Mouse (Mus musculus): ENCODE measurements around the gene Nfib. TPM values are rescaled to one million over a fixed set of nuclear protein-coding genes. Genes with fewer than 3 reads are reported as not detected.

Nfib gene
- polyA plus RNA-seq, 1 experiment from 2014 or later, result 31.8 TPM

DNA sequence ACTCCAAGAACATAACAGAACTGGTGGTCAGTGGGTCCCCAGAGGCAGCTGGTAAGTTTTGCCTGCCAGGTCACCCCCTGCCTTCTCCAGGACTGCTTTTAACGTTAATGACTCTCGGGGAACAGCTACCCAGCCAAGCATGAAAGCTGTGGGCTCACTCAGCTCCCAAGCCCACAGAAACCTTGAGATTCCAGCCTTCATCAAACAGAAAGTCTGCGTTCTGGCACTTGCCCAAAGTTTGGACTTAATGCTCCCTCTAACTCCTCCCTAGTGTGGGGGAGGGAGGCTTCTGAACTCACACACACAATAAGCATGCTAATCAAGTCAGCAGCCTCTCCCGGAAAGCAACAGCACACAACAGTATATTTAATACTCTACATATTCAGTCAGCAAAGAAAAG, 360.8 kb downstream of the Nfib start:
- WGBS, result 11% methylated on average over 4 of the region's 4 CpGs
- no peak overlapping the region for H3K9ac ChIP-seq (ENCODE audit: low read length)
- H3K9me3 ChIP-seq (ENCODE audit: control insufficient read depth, low read length), result no peaks in the 10 kb centered on the region
- no peak overlapping the region for H3K4me2 ChIP-seq (ENCODE audit: low read depth, severe bottlenecking)
- ATAC-seq (ENCODE audit: insufficient number of reproducible peaks, low FRiP score, low TSS enrichment, low read depth) (no peak), DNase-seq (ENCODE audit: low spot score) (peak; percentile 51)
- H3K4me3 ChIP-seq (ENCODE audit: low read depth, low read length), result no peak overlapping the region
- peaks cover 9% of the 10 kb centered on the region for H3K4me1 ChIP-seq (ENCODE audit: control insufficient read depth, insufficient read depth, low read length)
- peak overlapping the region; percentile 32 for H3K27ac ChIP-seq (replicated peaks; ENCODE audit: low read depth, low read length)
- H3K27me3 ChIP-seq (ENCODE audit: control insufficient read depth, insufficient read depth, low read length), result no peaks in the 10 kb centered on the region
- H3K36me3 ChIP-seq (ENCODE audit: control insufficient read depth, insufficient read depth, low read length), result peaks cover 3% of the 10 kb centered on the region; the same call in 1 of the 2 replicates

DNA sequence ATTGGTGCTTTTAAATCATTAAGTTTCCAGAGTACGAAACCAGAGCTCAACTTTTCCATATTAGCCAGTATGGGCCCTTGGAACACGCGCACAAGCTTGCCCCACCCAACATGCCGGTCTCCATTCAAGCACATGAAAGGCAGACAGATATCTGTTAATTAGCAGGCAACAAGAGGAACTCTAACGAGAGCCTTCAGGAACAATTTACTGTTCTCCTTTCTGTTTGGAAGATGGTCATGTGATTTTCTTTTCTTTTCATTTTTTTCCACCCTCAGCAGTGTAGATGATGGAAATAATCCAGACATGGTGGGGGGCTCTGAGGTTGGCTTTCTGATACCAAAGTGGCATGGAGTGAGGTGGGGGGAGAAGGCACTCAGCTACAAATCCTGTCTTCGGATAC, 361.3 kb downstream of the Nfib start:
- DNase-seq (ENCODE audit: low spot score) (no peak), ATAC-seq (ENCODE audit: insufficient number of reproducible peaks, low FRiP score, low TSS enrichment, low read depth) (no peak)
- WGBS, result 57% methylated on average over 6 of the region's 6 CpGs
- Histone ChIP-seq H3K4me2 (ENCODE audit: low read depth, severe bottlenecking) (no peak overlapping the region), H3K4me3 (ENCODE audit: low read depth, low read length) (no peak overlapping the region), H3K9ac (ENCODE audit: low read length) (no peak overlapping the region), H3K36me3 (ENCODE audit: control insufficient read depth, insufficient read depth, low read length) (peaks cover 3% of the 10 kb centered on the region; the same call in 1 of the 2 replicates), H3K9me3 (ENCODE audit: control insufficient read depth, low read length) (no peaks in the 10 kb centered on the region), H3K27ac (replicated peaks; ENCODE audit: low read depth, low read length) (no peak overlapping the region), H3K27me3 (ENCODE audit: control insufficient read depth, insufficient read depth, low read length) (no peaks in the 10 kb centered on the region), H3K4me1 (ENCODE audit: control insufficient read depth, insufficient read depth, low read length) (peaks cover 9% of the 10 kb centered on the region)

DNA sequence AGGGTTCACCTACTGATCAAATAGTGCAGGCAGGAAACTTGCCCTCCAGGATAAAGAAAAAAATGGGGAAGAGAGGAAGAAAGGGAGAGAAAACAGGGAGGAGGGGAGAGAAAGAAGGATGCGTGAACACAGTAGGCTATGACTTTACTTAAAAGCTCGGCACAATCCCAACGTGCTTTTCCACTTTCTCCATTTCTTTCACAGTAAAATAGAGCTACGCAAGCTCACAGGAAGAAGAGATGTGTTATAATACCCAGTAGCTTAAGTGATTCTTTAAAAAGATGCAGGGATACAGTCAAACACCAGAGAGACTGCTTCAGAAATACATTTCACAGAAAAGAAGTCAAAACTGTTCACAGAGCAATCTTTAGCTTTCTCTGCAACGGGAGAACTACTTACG, 366.6 kb downstream of the Nfib start:
- ATAC-seq (ENCODE audit: insufficient number of reproducible peaks, low FRiP score, low TSS enrichment, low read depth), result no peak
- no peak overlapping the region for H3K27ac ChIP-seq (replicated peaks; ENCODE audit: low read depth, low read length)
- WGBS, result 87% methylated on average over 6 of the region's 6 CpGs

DNA sequence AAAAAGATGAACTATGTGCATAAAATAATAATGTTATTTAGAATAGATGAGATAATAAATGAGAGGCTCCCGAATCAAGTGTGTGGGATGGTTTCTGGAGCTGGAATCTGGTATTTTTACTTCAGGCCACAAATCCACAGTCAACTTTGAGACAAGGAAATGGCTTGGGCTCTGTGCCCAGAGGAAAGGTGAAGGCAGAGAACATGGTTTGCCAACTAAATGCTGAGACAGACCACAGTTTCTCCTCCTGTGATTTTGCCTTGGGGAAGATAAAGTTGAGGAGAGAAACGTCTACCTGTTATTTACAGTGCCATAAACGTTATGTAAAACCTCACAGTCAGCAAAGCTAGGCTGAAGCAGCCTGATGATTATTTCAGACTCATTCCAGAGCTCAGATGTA, 367.1 kb downstream of the Nfib start:
- H3K27me3 ChIP-seq (ENCODE audit: control insufficient read depth, insufficient read depth, low read length), result no peaks in the 10 kb centered on the region
- no peak overlapping the region for H3K4me2 ChIP-seq (ENCODE audit: low read depth, severe bottlenecking)
- no peaks in the 10 kb centered on the region for H3K4me1 ChIP-seq (ENCODE audit: control insufficient read depth, insufficient read depth, low read length)
- no peak overlapping the region for H3K27ac ChIP-seq (replicated peaks; ENCODE audit: low read depth, low read length)
- H3K9me3 ChIP-seq (ENCODE audit: control insufficient read depth, low read length), result no peaks in the 10 kb centered on the region
- H3K4me3 ChIP-seq (ENCODE audit: low read depth, low read length), result no peak overlapping the region
- no peak for DNase-seq (ENCODE audit: low spot score)
- ATAC-seq (ENCODE audit: insufficient number of reproducible peaks, low FRiP score, low TSS enrichment, low read depth), result no peak
- H3K9ac ChIP-seq (ENCODE audit: low read length), result no peak overlapping the region
- 55% methylated on average over 3 of the region's 3 CpGs for WGBS
- H3K36me3 ChIP-seq (ENCODE audit: control insufficient read depth, insufficient read depth, low read length), result no peaks in the 10 kb centered on the region

More for the DNA sequence above, 366.6 kb downstream of the Nfib start:
- Histone ChIP-seq H3K4me3 (ENCODE audit: low read depth, low read length) (no peak overlapping the region), H3K36me3 (ENCODE audit: control insufficient read depth, insufficient read depth, low read length) (no peaks in the 10 kb centered on the region), H3K9me3 (ENCODE audit: control insufficient read depth, low read length) (no peaks in the 10 kb centered on the region), H3K9ac (ENCODE audit: low read length) (no peak overlapping the region), H3K4me2 (ENCODE audit: low read depth, severe bottlenecking) (no peak overlapping the region), H3K4me1 (ENCODE audit: control insufficient read depth, insufficient read depth, low read length) (no peaks in the 10 kb centered on the region), H3K27me3 (ENCODE audit: control insufficient read depth, insufficient read depth, low read length) (no peaks in the 10 kb centered on the region)
- DNase-seq (ENCODE audit: low spot score), result no peak

DNA sequence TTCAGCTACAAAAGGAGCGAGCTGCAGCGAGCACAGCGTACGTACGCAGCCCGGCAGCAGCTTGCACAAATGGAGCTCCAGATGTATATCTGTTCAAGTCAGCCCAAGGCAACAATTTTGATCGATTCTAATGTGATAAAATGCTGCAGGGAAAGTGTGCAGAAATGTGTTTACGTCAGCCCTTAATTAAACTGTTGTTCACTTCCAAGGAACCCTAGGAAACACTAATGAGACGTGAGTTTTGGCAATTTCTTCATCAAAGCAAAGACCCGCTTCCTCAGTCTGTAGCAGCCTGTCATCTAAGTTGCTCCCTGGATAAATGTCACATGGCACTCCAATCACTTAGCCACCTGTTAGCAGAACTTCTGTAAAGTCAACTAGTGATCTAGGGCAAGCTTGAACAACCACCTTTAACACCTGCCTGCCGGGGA, 368.6 kb downstream of the Nfib start:
- Histone ChIP-seq H3K4me3 (ENCODE audit: low read depth, low read length) (no peak overlapping the region), H3K27ac (replicated peaks; ENCODE audit: low read depth, low read length) (no peak overlapping the region), H3K4me2 (ENCODE audit: low read depth, severe bottlenecking) (no peak overlapping the region), H3K9me3 (ENCODE audit: control insufficient read depth, low read length) (no peaks in the 10 kb centered on the region), H3K4me1 (ENCODE audit: control insufficient read depth, insufficient read depth, low read length) (no peaks in the 10 kb centered on the region), H3K27me3 (ENCODE audit: control insufficient read depth, insufficient read depth, low read length) (no peaks in the 10 kb centered on the region), H3K9ac (ENCODE audit: low read length) (no peak overlapping the region), H3K36me3 (ENCODE audit: control insufficient read depth, insufficient read depth, low read length) (no peaks in the 10 kb centered on the region)
- DNase-seq (ENCODE audit: low spot score), result peak; percentile 32
- no peak for ATAC-seq (ENCODE audit: insufficient number of reproducible peaks, low FRiP score, low TSS enrichment, low read depth)
- WGBS, result 36% methylated on average over 11 of the region's 11 CpGs

DNA sequence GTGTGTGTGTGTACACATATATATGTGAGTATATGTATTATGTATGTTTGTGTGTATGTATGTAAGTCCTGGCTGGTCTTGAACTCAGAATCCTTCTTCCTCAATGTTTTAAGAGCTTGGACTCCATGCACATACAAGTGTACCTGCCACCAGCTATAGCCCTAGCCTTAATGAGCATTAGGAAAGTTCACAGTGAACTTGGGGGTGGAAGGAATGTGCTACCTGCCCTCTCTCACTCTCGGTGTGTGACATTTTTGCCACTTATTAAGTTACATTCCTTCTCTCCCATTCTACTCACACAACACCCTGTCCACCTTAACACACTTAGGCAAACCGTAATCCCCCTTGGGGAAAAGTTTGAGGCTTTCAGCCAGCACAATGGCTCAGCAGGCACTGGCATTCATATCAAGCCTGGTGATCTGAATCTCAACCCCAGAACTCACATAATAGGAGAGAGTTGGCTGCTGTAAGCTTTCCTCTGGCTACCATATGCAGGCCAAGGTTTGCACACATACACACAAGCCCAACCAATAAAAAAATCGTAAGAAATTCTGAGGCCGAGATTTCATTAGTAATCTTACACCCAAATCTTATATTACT, 370.2 kb downstream of the Nfib start:
- Histone ChIP-seq H3K27me3 (ENCODE audit: control insufficient read depth, insufficient read depth, low read length) (no peaks in the 10 kb centered on the region), H3K9me3 (ENCODE audit: control insufficient read depth, low read length) (no peaks in the 10 kb centered on the region), H3K36me3 (ENCODE audit: control insufficient read depth, insufficient read depth, low read length) (no peaks in the 10 kb centered on the region), H3K27ac (replicated peaks; ENCODE audit: low read depth, low read length) (no peak overlapping the region), H3K4me1 (ENCODE audit: control insufficient read depth, insufficient read depth, low read length) (no peaks in the 10 kb centered on the region), H3K9ac (ENCODE audit: low read length) (no peak overlapping the region), H3K4me2 (ENCODE audit: low read depth, severe bottlenecking) (no peak overlapping the region), H3K4me3 (ENCODE audit: low read depth, low read length) (no peak overlapping the region)
- 90% methylated on average over 4 of the region's 4 CpGs for WGBS
- no peak for ATAC-seq (ENCODE audit: insufficient number of reproducible peaks, low FRiP score, low TSS enrichment, low read depth)
- DNase-seq (ENCODE audit: low spot score), result no peak

DNA sequence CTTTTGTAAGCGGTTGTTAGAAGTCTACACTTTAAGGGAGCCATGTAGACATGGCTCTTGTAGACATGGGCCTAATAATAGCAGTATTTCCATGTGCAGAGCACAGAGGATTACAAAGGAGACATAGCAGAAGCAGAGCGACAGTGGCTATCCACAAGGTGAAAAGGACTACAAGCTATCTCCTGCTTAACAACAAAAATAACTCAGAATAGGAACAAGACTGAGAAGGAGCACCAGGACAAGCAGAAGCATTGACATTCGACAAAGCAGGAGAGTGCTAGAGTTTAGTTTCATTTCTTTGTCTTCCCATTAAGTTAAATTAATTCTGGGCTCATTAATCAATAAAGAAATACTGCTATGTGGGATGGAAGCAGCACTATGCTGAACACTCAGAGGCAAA, 372.1 kb downstream of the Nfib start:
- Histone ChIP-seq H3K27ac (replicated peaks; ENCODE audit: low read depth, low read length) (no peak overlapping the region), H3K27me3 (ENCODE audit: control insufficient read depth, insufficient read depth, low read length) (no peaks in the 10 kb centered on the region), H3K9me3 (ENCODE audit: control insufficient read depth, low read length) (no peaks in the 10 kb centered on the region), H3K9ac (ENCODE audit: low read length) (no peak overlapping the region), H3K4me3 (ENCODE audit: low read depth, low read length) (no peak overlapping the region), H3K4me2 (ENCODE audit: low read depth, severe bottlenecking) (no peak overlapping the region), H3K4me1 (ENCODE audit: control insufficient read depth, insufficient read depth, low read length) (no peaks in the 10 kb centered on the region), H3K36me3 (ENCODE audit: control insufficient read depth, insufficient read depth, low read length) (no peaks in the 10 kb centered on the region)
- 90% methylated on average over 3 of the region's 3 CpGs for WGBS
- no peak for DNase-seq (ENCODE audit: low spot score)
- ATAC-seq (ENCODE audit: insufficient number of reproducible peaks, low FRiP score, low TSS enrichment, low read depth), result no peak

DNA sequence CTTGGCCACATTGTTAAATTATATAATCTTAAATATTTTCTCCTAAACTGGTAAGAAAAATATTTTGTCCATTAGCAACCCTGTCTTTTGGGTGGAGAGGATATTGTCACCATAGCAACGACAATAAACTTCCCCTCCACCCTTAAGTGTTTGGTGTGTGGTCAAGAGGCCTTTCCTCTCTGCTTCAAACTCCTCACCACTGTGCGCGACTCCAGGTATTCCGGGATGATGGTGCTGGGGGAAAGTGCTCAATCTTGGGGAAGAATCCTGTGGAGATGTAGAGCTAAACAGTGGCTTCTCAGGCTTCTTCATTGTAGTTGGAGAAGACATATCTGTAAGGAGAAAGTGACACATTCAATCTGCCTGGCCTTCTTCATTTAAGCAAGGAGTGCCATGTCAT, 375.5 kb downstream of the Nfib start:
- Histone ChIP-seq H3K36me3 (ENCODE audit: control insufficient read depth, insufficient read depth, low read length) (0 out of 2 replicates have a peak, but pooled peaks cover 4% of the 10 kb centered on the region), H3K9me3 (ENCODE audit: control insufficient read depth, low read length) (no peaks in the 10 kb centered on the region), H3K27me3 (ENCODE audit: control insufficient read depth, insufficient read depth, low read length) (no peaks in the 10 kb centered on the region), H3K4me3 (ENCODE audit: low read depth, low read length) (no peak overlapping the region), H3K9ac (ENCODE audit: low read length) (no peak overlapping the region), H3K4me1 (ENCODE audit: control insufficient read depth, insufficient read depth, low read length) (no peaks in the 10 kb centered on the region), H3K4me2 (ENCODE audit: low read depth, severe bottlenecking) (no peak overlapping the region), H3K27ac (replicated peaks; ENCODE audit: low read depth, low read length) (no peak overlapping the region)
- no peak for DNase-seq (ENCODE audit: low spot score)
- WGBS, result 93% methylated on average over 4 of the region's 4 CpGs
- ATAC-seq (ENCODE audit: insufficient number of reproducible peaks, low FRiP score, low TSS enrichment, low read depth), result no peak

DNA sequence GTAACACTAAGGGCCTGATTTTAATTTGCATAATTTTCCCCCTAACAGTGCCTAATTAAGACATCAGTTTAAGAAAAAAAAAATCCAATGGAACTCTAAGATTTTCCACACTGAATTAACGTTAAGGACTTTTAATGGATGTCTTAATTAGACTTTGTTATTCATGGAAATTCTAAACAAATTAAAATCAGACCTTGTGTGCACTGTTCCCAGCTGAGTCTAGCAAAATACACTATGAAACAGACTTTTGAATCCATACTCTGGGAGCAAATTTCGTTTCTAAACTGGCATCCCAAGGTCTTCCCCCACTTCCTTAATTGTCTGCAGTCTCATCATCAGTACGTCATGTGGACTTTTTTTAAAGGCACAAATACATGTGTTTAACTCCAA, 379.4 kb downstream of the Nfib start:
- Histone ChIP-seq H3K27ac (replicated peaks; ENCODE audit: low read depth, low read length) (no peak overlapping the region), H3K4me2 (ENCODE audit: low read depth, severe bottlenecking) (no peak overlapping the region), H3K4me1 (ENCODE audit: control insufficient read depth, insufficient read depth, low read length) (no peaks in the 10 kb centered on the region), H3K9ac (ENCODE audit: low read length) (no peak overlapping the region), H3K36me3 (ENCODE audit: control insufficient read depth, insufficient read depth, low read length) (0 out of 2 replicates have a peak, but pooled peaks cover 4% of the 10 kb centered on the region), H3K4me3 (ENCODE audit: low read depth, low read length) (no peak overlapping the region), H3K27me3 (ENCODE audit: control insufficient read depth, insufficient read depth, low read length) (no peaks in the 10 kb centered on the region), H3K9me3 (ENCODE audit: control insufficient read depth, low read length) (no peaks in the 10 kb centered on the region)
- ATAC-seq (ENCODE audit: insufficient number of reproducible peaks, low FRiP score, low TSS enrichment, low read depth), result no peak
- 71% methylated on average over 3 of the region's 3 CpGs for WGBS
- DNase-seq (ENCODE audit: low spot score), result no peak

All from limb, embryonic 11.5 days (tissue).